Mouse (Mus musculus) lung, adult 10 weeks (tissue): ENCODE data around the gene Prkacb. TPM values are rescaled to one million over a fixed set of nuclear protein-coding genes. Genes with fewer than 3 reads are reported as not detected.

ENCODE experiments used
- polyA plus RNA-seq: library from polyadenylated mRNA; stranded (reverse); fragments of 350-450 nt; fragmentation: Illumina TruSeq; extraction: RNeasy Lipid Tissue Mini Kit (QIAGEN cat#74804); gene quantifications from one replicate; pipeline ENCODE4 v1.2.3, GENCODE M21; 2014; ENCODE audit warnings: low read depth, low replicate concordance; ENCODE audit not compliant: insufficient read depth

Prkacb gene
- polyA plus RNA-seq = 22.2 TPM

GRCm38 (mm10) chr3:146812901-146813393 is at the start of gene Prkacb:
TSS of gene Prkacb (minus strand) at chr3:146812990.

GRCm38 (mm10) chr3:146851966-146852891 is 39.4 kb upstream of the Prkacb start, which contains the start of gene Ttll7:
TSS of gene Ttll7 (plus strand) at chr3:146852367.

DNA sequence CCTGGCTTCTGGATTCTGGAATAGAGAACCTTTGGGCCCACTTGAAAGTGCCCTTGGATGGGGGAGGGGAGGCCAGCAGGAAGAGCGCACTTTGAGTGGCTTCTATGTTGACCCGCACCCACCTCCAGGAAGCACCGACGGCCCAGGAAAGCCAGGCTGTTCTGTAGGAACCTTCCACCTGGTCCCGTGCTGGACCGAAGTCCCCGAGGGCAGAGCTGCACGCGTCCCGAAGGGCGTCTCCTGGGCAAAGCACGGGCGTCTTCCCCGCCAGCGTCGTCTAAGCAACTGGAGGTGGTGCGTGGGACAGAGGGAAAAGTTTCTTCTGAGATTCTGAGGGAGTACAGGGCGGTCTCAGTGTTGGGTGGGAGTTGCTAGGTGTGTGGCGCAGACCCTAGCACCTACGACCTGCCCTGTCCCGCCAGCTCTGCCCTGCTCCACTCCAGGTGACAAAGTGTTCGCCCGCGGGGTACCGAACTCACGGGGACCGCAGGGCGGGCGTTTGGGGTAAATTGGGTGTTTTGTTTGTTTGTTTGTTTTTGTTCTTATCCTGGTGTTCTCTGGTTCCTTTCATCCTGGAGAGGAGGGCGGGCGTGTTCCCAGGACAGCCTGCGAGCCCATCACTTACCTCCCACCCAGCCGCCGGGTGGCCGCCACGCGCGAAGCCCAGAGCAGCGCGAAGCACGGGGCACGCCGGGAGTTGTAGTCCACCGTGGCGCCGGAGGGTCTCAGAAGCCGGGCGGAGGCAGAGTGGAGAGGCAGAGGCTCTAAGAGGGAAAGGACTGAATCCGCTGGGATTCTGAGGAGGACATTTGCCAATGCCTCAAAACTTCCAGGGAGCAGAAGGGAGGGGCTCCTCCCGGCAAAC is 127.7 kb downstream of the Prkacb start, which contains the start of gene Samd13:
Gene Samd13, minus strand, starts transcription at position 782 of the 865 bp plus-strand sequence.

Other genes with a start within 250 kb of the Prkacb start
- gene Uox, start 242.6 kb downstream of the Prkacb start, polyA plus RNA-seq = 1.1 TPM
- not detected for gene Dnase2b, start 197.4 kb downstream of the Prkacb start, polyA plus RNA-seq
- not detected for gene 4930503B20Rik, start 161.7 kb downstream of the Prkacb start, polyA plus RNA-seq
- gene Samd13, start 127.4 kb downstream of the Prkacb start, polyA plus RNA-seq = 0.66 TPM
- 12.6 TPM for gene Ttll7, start 39.4 kb upstream of the Prkacb start, polyA plus RNA-seq